Mouse (Mus musculus): ENCODE data around the gene Swap70.

Gene Swap70

DNA sequence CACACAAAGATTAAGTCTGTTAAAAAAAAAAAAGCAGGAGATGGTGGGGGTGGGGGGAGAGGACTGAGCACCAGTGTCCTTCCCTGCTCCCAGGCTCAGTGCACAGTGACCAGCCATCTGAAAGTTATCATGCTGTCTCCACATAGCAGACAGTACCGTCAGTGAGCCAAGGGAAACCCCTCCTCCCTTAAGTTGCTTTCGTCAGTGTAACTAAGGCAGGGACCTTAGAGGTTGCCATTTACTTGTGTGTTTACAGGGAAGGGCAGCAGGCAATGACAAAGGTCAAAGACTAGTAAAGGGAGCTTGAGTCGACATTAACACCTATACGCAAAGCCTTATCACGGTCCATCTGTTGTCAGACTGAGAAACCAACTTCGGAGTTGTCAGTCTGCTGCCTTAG, 81.4 kb downstream of the Swap70 start:
- in situ Hi-C loops (cut with MboI, MseI) = no loop called here

GRCm38 (mm10) chr7:110305486-110305885, 84.0 kb downstream of the Swap70 start:
- in situ Hi-C loops (cut with MboI, MseI) = no loop called here

- in situ Hi-C loops (cut with MboI, MseI) = no loop called here
These were observed 84.8 kb downstream of the Swap70 start for GRCm38 (mm10) chr7:110306281-110306680.

GRCm38 (mm10) chr7:110307741-110308140, 86.2 kb downstream of the Swap70 start:
- in situ Hi-C loops (cut with MboI, MseI) = no loop called here

GRCm38 (mm10) chr7:110309246-110309645, 87.7 kb downstream of the Swap70 start:
- in situ Hi-C loops (cut with MboI, MseI) = no loop called here

DNA sequence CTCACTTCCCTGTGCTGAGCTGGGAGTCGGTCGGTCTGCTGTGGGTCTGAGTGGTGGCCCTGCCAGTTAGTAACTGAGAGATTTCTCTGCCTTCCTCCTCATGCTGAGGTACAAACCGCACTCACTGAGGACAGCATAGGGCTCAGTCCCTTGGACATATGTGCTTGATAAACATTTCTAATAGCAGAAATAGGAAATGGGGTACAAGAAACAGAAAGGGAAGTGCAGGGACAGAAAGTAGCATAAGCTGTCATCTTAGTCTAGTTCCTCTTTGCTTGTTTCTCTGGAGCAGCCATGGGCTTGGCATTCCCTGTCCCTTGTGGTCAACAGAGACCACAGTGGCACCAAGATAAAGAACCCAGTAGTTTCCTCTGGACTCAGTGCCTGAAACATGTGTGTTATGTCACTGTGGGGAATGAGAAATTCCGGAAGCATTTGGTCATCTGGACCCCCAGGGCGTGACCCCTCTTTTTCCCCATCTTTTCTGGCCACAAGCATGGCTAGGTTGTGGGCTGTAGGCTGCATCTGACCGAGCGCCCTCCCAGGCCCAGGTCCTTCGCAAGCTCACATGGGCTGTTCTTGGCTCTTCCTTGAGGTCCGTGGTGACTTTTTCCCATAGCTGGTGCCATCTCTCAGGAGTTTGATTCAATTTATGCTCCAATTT, 92.0 kb downstream of the Swap70 start:
- in situ Hi-C loops (cut with MboI, MseI) = no loop called here

DNA sequence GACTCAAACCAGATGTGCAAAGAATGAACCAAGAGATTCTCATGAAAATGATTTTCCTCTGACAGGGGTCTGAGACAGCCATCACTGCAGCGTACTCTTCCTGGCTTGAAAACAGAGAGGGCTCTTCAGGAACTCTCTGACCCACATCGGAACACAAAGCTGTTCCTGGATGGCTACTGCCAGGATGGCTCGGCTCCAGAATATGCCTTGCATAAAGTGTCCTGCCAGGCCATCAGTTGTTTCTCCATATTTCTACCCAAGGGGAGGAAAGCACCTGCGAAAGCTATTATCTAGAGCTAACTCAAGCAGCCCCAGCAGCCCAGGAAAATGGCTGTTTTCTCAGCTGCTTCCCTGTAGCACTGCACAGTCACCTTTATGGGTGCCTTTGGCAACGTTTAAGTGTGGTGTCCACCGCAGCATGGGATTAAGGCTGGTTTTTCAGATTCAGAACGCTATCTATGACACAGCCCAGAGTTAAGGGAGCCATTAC, 92.9 kb downstream of the Swap70 start:
- in situ Hi-C loops (cut with MboI, MseI) = no loop called here

DNA sequence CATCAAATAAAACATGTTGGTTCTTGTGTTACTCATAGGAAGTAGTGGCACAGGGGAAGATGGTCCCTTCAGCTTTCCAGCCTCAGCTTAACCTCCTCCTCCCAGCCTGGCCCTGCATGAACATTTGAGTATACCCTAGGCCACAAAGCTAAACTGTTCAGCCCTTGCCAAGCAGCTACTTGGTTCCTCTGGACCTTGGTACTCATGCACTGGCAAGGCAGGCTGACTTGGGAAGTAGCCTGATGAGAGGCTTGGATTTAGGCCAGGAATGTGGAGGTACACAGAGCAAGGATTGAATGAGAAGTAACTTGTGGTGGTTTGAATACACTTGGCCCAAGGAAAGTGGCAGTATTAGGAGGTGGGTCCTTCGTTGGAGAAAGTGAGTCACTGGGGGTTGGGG, 93.8 kb downstream of the Swap70 start:
- in situ Hi-C loops (cut with MboI, MseI) = no loop called here

DNA sequence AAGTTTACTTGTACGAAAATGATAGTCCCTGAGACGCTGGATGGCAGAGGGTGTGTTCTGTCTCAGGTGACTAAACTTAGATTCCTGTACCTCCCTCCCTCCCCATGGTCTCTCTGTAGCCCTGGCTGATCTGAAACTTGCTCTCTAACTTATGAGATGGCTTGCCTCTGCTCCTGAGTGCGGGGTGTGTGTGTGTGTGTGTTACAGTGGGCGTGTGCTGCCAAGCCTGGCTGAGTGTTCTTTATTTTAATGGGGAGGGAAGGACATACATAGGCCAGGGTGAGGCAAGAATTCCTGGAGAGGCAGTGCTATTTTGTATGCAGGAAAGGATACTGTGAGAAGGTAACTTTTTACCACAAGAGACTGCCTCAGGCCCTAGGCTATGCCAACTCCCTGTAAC, 95.9 kb downstream of the Swap70 start:
- in situ Hi-C loops (cut with MboI, MseI) = no loop called here

GRCm38 (mm10) chr7:110318971-110319519, 97.5 kb downstream of the Swap70 start:
- in situ Hi-C loops (cut with MboI, MseI) = no loop called here

DNA sequence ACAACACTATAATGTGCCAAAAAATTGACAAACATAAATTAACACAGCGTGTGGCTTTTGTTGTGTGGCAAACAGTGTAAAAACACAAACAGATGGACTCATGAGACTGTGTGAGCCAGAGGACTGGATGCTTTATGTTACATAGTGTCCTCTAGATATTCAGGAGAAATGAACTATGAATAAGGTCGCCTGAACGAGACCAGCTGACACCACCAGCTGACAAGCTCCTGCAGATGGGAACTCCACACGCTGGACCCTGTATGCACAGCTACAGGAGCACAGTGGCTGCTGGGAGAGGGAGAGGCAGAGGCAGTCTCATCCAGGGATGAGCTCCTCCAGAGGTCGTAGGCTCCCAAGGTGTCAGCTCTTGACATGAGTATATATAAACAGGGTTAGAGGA, 99.6 kb downstream of the Swap70 start:
- in situ Hi-C loops (cut with MboI, MseI) = no loop called here

GRCm38 (mm10) chr7:110324852-110325251, 103.3 kb downstream of the Swap70 start:
- in situ Hi-C loops (cut with MboI, MseI) = no loop called here

DNA sequence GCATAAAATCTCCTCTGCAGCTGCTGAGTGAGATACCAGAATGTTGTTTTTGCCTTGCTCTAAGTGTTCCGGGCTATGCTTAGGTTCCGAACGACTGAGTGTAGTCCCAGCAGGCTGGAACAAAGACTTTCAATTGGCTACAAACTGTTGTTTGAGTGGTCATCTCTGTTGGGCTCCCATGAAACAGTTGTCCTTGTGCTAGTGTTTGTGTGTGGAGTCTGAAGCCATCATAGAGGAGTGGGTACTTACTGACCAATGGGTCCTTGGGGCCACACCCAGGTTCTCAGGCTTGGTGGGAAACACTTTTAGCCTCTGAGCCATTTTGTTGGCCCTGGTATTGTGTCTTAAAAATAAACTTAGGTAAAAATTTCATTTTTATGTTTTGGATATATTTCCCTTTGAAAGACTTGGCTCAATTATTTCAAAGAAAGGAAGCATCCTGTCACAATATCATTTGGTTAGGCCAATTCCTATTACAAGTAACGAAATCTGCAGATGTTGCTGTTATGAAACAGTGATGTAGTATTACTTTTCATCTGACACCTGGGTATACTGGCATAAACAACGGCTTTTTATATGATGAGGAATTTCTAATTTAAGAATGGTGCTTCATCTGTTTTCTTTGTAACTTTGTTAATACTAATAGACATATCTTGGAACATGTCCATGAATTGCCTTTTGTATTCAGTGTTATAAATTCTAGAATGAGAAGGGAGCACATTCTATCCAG, 104.0 kb downstream of the Swap70 start:
- in situ Hi-C loops (cut with MboI, MseI) = no loop called here
